Mouse (Mus musculus) liver, embryonic 14.5 days (tissue): ENCODE measurements around the gene Klc1.

ENCODE experiments used
- CTCF ChIP-seq: IDR thresholded peaks from 2 replicates; pipeline ENCODE4 v1.5.1; 2016; ENCODE audit warnings: antibody characterized with exemption, low read depth, control low read depth
- EP300 ChIP-seq: IDR thresholded peaks from 2 replicates; pipeline ENCODE4 v1.6.1; 2016; ENCODE audit warnings: antibody characterized with exemption, low read depth

DNA sequence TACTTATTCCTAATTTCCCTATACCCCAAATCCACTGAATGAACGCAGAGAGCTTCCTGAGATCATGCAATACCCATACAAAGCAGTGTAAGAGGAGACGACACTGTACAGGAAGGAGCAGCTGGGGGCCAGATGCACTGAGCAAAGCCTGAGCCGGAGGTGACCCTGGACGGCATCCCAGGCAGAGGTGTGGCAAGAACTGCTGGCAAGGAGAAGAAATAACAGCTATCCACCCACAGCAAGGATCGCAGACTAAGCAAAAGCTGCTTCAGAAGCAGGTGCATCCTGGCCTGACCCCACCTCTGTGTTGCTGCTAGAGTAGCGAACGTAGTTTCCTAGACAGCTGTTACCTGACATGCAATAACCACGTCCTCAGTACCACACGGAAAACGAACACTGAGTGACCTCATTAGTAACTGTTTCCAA lies 94.4 kb downstream of the Klc1 start:
- TF ChIP-seq EP300: no peak
- no peak for TF ChIP-seq CTCF
